Mouse (Mus musculus): ENCODE results near the gene Tmem120b. TPM values are rescaled to one million over a fixed set of nuclear protein-coding genes. Genes with fewer than 3 reads are reported as not detected.

Gene Tmem120b
- 25.8 and 27.0 TPM in 2 replicates for polyA plus RNA-seq (2015; fragmentation: Nextera tagmentation; extraction: Ambion mirVana)

GRCm38 (mm10) chr5:123068115-123068514, at the start of gene Tmem120b:
Gene Tmem120b, plus strand, starts transcription at chr5:123068415.
- WGBS (ENCODE audit: insufficient replicate concordance) = 79% methylated on average over 12 of the region's 12 CpGs
- Histone ChIP-seq H3K9ac (no peak within 1 kb of the TSS), H3K4me2 (no peak within 1 kb of the TSS), H3K4me1 (replicated peaks) (peaks cover 17% of the 10 kb centered on the region), H3K9me3 (replicated peaks) (no peaks in the 10 kb centered on the region), H3K27ac (replicated peaks) (peak within 1 kb of the TSS; percentile 12; the same call in 1 of the 2 replicates), H3K27me3 (no peaks in the 10 kb centered on the region), H3K4me3 (replicated peaks) (no peak within 1 kb of the TSS), H3K36me3 (replicated peaks) (no peaks in the 10 kb centered on the region)
- ATAC-seq (ENCODE audit: insufficient read depth) = no peak

- peaks cover 58% of the 10 kb centered on the region for H3K4me1 ChIP-seq (replicated peaks)
Measured at GRCm38 (mm10) chr5:123019336-123020016, 48.7 kb upstream of the Tmem120b start.

GRCm38 (mm10) chr5:123020426-123020825, 47.8 kb upstream of the Tmem120b start:
- H3K36me3 ChIP-seq (replicated peaks) = no peaks in the 10 kb centered on the region
- no peak overlapping the region for H3K4me3 ChIP-seq (replicated peaks)
- peaks cover 58% of the 10 kb centered on the region for H3K4me1 ChIP-seq (replicated peaks)
- WGBS (ENCODE audit: insufficient replicate concordance) = 55% methylated on average over 5 of the region's 5 CpGs
- H3K9ac ChIP-seq = no peak overlapping the region
- 0 out of 2 replicates have a peak, but pooled peaks cover 5% of the 10 kb centered on the region for H3K27me3 ChIP-seq
- no peak for ATAC-seq (ENCODE audit: insufficient read depth)
- H3K27ac ChIP-seq (replicated peaks) = no peak overlapping the region
- no peaks in the 10 kb centered on the region for H3K9me3 ChIP-seq (replicated peaks)
- no peak overlapping the region for H3K4me2 ChIP-seq

More at GRCm38 (mm10) chr5:123019336-123020016, 48.7 kb upstream of the Tmem120b start:
- Histone ChIP-seq H3K9me3 (replicated peaks) (no peaks in the 10 kb centered on the region), H3K36me3 (replicated peaks) (no peaks in the 10 kb centered on the region), H3K27me3 (0 out of 2 replicates have a peak, but pooled peaks cover 5% of the 10 kb centered on the region), H3K27ac (replicated peaks) (peak overlapping the region; percentile 53), H3K9ac (0 out of 2 replicates have a peak overlapping the region, but pooled peaks have one; percentile 6), H3K4me3 (replicated peaks) (peak overlapping the region; percentile 7; the same call in 1 of the 2 replicates), H3K4me2 (peak overlapping the region; percentile 43)
- 30% methylated on average over 10 of the region's 10 CpGs for WGBS (ENCODE audit: insufficient replicate concordance)
- no peak for ATAC-seq (ENCODE audit: insufficient read depth)

- no peak for ATAC-seq (ENCODE audit: insufficient read depth)
- Histone ChIP-seq H3K4me1 (replicated peaks) (peaks cover 54% of the 10 kb centered on the region), H3K4me2 (no peak overlapping the region), H3K9me3 (replicated peaks) (no peaks in the 10 kb centered on the region), H3K27me3 (no peaks in the 10 kb centered on the region), H3K36me3 (replicated peaks) (no peaks in the 10 kb centered on the region), H3K27ac (replicated peaks) (no peak overlapping the region), H3K9ac (no peak overlapping the region), H3K4me3 (replicated peaks) (no peak overlapping the region)
- 61% methylated on average over 7 of the region's 7 CpGs for WGBS (ENCODE audit: insufficient replicate concordance)
Measured at GRCm38 (mm10) chr5:123021438-123021837, 46.8 kb upstream of the Tmem120b start.

- no peaks in the 10 kb centered on the region for H3K27me3 ChIP-seq
- ATAC-seq (ENCODE audit: insufficient read depth) = no peak
- peaks cover 53% of the 10 kb centered on the region for H3K4me1 ChIP-seq (replicated peaks)
- no peak overlapping the region for H3K4me3 ChIP-seq (replicated peaks)
- no peak overlapping the region for H3K9ac ChIP-seq
- H3K27ac ChIP-seq (replicated peaks) = no peak overlapping the region
- WGBS (ENCODE audit: insufficient replicate concordance) = 55% methylated on average over 6 of the region's 6 CpGs
- H3K9me3 ChIP-seq (replicated peaks) = no peaks in the 10 kb centered on the region
- no peaks in the 10 kb centered on the region for H3K36me3 ChIP-seq (replicated peaks)
- H3K4me2 ChIP-seq = no peak overlapping the region
Measured at GRCm38 (mm10) chr5:123023049-123023448, 45.2 kb upstream of the Tmem120b start.

- Histone ChIP-seq H3K4me3 (replicated peaks) (no peak overlapping the region), H3K36me3 (replicated peaks) (peaks cover 4% of the 10 kb centered on the region), H3K9ac (no peak overlapping the region), H3K27ac (replicated peaks) (peak overlapping the region; percentile 69), H3K27me3 (no peaks in the 10 kb centered on the region), H3K4me1 (replicated peaks) (peaks cover 42% of the 10 kb centered on the region), H3K4me2 (no peak overlapping the region), H3K9me3 (replicated peaks) (no peaks in the 10 kb centered on the region)
- ATAC-seq (ENCODE audit: insufficient read depth) = no peak
- WGBS (ENCODE audit: insufficient replicate concordance) = 61% methylated on average over 6 of the region's 6 CpGs
Measured at GRCm38 (mm10) chr5:123024312-123024711, 43.9 kb upstream of the Tmem120b start.

- no peak overlapping the region for H3K4me3 ChIP-seq (replicated peaks)
- 18% methylated on average over 9 of the region's 9 CpGs for WGBS (ENCODE audit: insufficient replicate concordance)
- peaks cover 12% of the 10 kb centered on the region for H3K36me3 ChIP-seq (replicated peaks)
- no peaks in the 10 kb centered on the region for H3K27me3 ChIP-seq
- no peak for ATAC-seq (ENCODE audit: insufficient read depth)
- H3K27ac ChIP-seq (replicated peaks) = peak overlapping the region; percentile 69
- no peaks in the 10 kb centered on the region for H3K9me3 ChIP-seq (replicated peaks)
- 0 out of 2 replicates have a peak overlapping the region, but pooled peaks have one; percentile 15 for H3K4me2 ChIP-seq
- no peak overlapping the region for H3K9ac ChIP-seq
- peaks cover 35% of the 10 kb centered on the region for H3K4me1 ChIP-seq (replicated peaks)
Measured at GRCm38 (mm10) chr5:123024965-123025573, 43.1 kb upstream of the Tmem120b start.

- Histone ChIP-seq H3K4me1 (replicated peaks) (peaks cover 30% of the 10 kb centered on the region), H3K9ac (no peak overlapping the region), H3K4me3 (replicated peaks) (no peak overlapping the region), H3K27ac (replicated peaks) (no peak overlapping the region), H3K4me2 (no peak overlapping the region), H3K36me3 (replicated peaks) (peaks cover 24% of the 10 kb centered on the region), H3K27me3 (no peaks in the 10 kb centered on the region), H3K9me3 (replicated peaks) (no peaks in the 10 kb centered on the region)
- WGBS (ENCODE audit: insufficient replicate concordance) = 66% methylated on average over 6 of the region's 6 CpGs
- ATAC-seq (ENCODE audit: insufficient read depth) = no peak
Measured at GRCm38 (mm10) chr5:123026414-123026813, 41.8 kb upstream of the Tmem120b start.

- peaks cover 32% of the 10 kb centered on the region for H3K36me3 ChIP-seq (replicated peaks)
- H3K9me3 ChIP-seq (replicated peaks) = no peaks in the 10 kb centered on the region
- H3K27me3 ChIP-seq = no peaks in the 10 kb centered on the region
- H3K9ac ChIP-seq = no peak overlapping the region
- no peak overlapping the region for H3K4me2 ChIP-seq
- WGBS (ENCODE audit: insufficient replicate concordance) = 34% methylated on average over 6 of the region's 6 CpGs
- H3K4me3 ChIP-seq (replicated peaks) = no peak overlapping the region
- ATAC-seq (ENCODE audit: insufficient read depth) = no peak
- H3K4me1 ChIP-seq (replicated peaks) = peaks cover 30% of the 10 kb centered on the region
- no peak overlapping the region for H3K27ac ChIP-seq (replicated peaks)
Measured at GRCm38 (mm10) chr5:123027436-123027835, 40.8 kb upstream of the Tmem120b start.

- ATAC-seq (ENCODE audit: insufficient read depth) = no peak
- Histone ChIP-seq H3K4me2 (no peak overlapping the region), H3K27me3 (no peaks in the 10 kb centered on the region), H3K9ac (no peak overlapping the region), H3K36me3 (replicated peaks) (peaks cover 32% of the 10 kb centered on the region), H3K27ac (replicated peaks) (no peak overlapping the region), H3K9me3 (replicated peaks) (no peaks in the 10 kb centered on the region), H3K4me3 (replicated peaks) (no peak overlapping the region), H3K4me1 (replicated peaks) (peaks cover 37% of the 10 kb centered on the region)
- 67% methylated on average over 7 of the region's 7 CpGs for WGBS (ENCODE audit: insufficient replicate concordance)
Measured at GRCm38 (mm10) chr5:123029729-123030128, 38.5 kb upstream of the Tmem120b start.

GRCm38 (mm10) chr5:123031312-123031711, 36.9 kb upstream of the Tmem120b start:
- Histone ChIP-seq H3K27me3 (no peaks in the 10 kb centered on the region), H3K27ac (replicated peaks) (no peak overlapping the region), H3K4me3 (replicated peaks) (no peak overlapping the region), H3K9me3 (replicated peaks) (no peaks in the 10 kb centered on the region), H3K9ac (no peak overlapping the region), H3K36me3 (replicated peaks) (peaks cover 32% of the 10 kb centered on the region), H3K4me2 (no peak overlapping the region), H3K4me1 (replicated peaks) (peaks cover 42% of the 10 kb centered on the region)
- no peak for ATAC-seq (ENCODE audit: insufficient read depth)
- WGBS (ENCODE audit: insufficient replicate concordance) = 74% methylated on average over 3 of the region's 3 CpGs
